Mouse (Mus musculus) brain, embryonic 14.5 days (tissue): Measurements from ENCODE around the gene Vps13d. TPM values are rescaled to one million over a fixed set of nuclear protein-coding genes. Genes with fewer than 3 reads are reported as not detected.

Source experiments
- DNase-seq: peaks from one replicate; pipeline ENCODE4 v3.0.0-alpha.2; 2011; ENCODE audit warnings: low read depth
- CTCF ChIP-seq: fragments of 200-500 bp; IDR thresholded peaks from 2 replicates; pipeline ENCODE4 v1.5.1; 2012; ENCODE audit warnings: inconsistent platforms, mild to moderate bottlenecking, moderate library complexity, borderline replicate concordance; ENCODE audit not compliant: insufficient read depth, insufficient read length; ENCODE audit errors: extremely low read depth
- POLR2A ChIP-seq: fragments of 200-500 bp; IDR thresholded peaks from 2 replicates; pipeline ENCODE4 v1.6.1; 2012; ENCODE audit warnings: mild to moderate bottlenecking, inconsistent platforms, borderline replicate concordance; ENCODE audit not compliant: poor library complexity, insufficient read depth, insufficient read length, severe bottlenecking; ENCODE audit errors: extremely low read depth
- polyA plus RNA-seq: library from polyadenylated mRNA; depleted of rRNA; stranded (reverse); fragments of >200 nt; gene quantifications from 2 replicates; pipeline ENCODE4 v1.2.3, GENCODE M21; 2012

Gene Vps13d
- polyA plus RNA-seq, 1 experiment: 26.9 TPM

- TF ChIP-seq CTCF (no peak), POLR2A (no peak)
- peak; percentile 61 for DNase-seq
These were observed 242.9 kb downstream of the Vps13d start for GRCm38 (mm10) chr4:144951859-144952258.

GRCm38 (mm10) chr4:144950883-144951282, 243.9 kb downstream of the Vps13d start:
- TF ChIP-seq POLR2A (no peak), CTCF (no peak)
- no peak for DNase-seq

GRCm38 (mm10) chr4:144950327-144950711, 244.5 kb downstream of the Vps13d start:
- no peak for TF ChIP-seq CTCF
- no peak for TF ChIP-seq POLR2A

GRCm38 (mm10) chr4:144949441-144950326, 245.1 kb downstream of the Vps13d start:
- TF ChIP-seq POLR2A (no peak), CTCF (no peak)
- peak; percentile 27 for DNase-seq

More at GRCm38 (mm10) chr4:144950327-144950711, 244.5 kb downstream of the Vps13d start:
- no peak for DNase-seq

GRCm38 (mm10) chr4:144947738-144948390, 246.9 kb downstream of the Vps13d start:
- no peak for TF ChIP-seq CTCF
- TF ChIP-seq POLR2A: no peak
- no peak for DNase-seq

GRCm38 (mm10) chr4:144943273-144943672, 251.5 kb downstream of the Vps13d start:
- no peak for DNase-seq
- no peak for TF ChIP-seq CTCF
- no peak for TF ChIP-seq POLR2A

GRCm38 (mm10) chr4:144942433-144942832, 252.4 kb downstream of the Vps13d start:
- no peak for TF ChIP-seq CTCF
- no peak for DNase-seq

- no peak for DNase-seq
- no peak for TF ChIP-seq POLR2A
- TF ChIP-seq CTCF: no peak
These were observed 253.9 kb downstream of the Vps13d start for GRCm38 (mm10) chr4:144940796-144941462.

- TF ChIP-seq CTCF: no peak
- no peak for TF ChIP-seq POLR2A
- no peak for DNase-seq
These were observed 254.9 kb downstream of the Vps13d start for GRCm38 (mm10) chr4:144939847-144940411.

- DNase-seq: peak; percentile 83
- TF ChIP-seq CTCF (no peak), POLR2A (no peak)
These were observed 258.1 kb downstream of the Vps13d start for GRCm38 (mm10) chr4:144936563-144937154.

GRCm38 (mm10) chr4:144934501-144934900, 260.3 kb downstream of the Vps13d start:
- TF ChIP-seq POLR2A: no peak
- no peak for TF ChIP-seq CTCF
- peak; percentile 14 for DNase-seq

GRCm38 (mm10) chr4:144931167-144931566, 263.6 kb downstream of the Vps13d start:
- no peak for TF ChIP-seq CTCF
- TF ChIP-seq POLR2A: no peak
- no peak for DNase-seq
